Mouse (Mus musculus) c-Kit-positive CD71-positive TER-119-negative erythroid progenitor cells, embryonic 14.5 days (primary cell): ENCODE data around the gene Tcf7l2.

Experiments used
- DNase-seq: peaks from one replicate; pipeline ENCODE4 v3.0.0-alpha.2; 2013; ENCODE audit warnings: low read depth

The Tcf7l2 gene

GRCm38 (mm10) chr19:55794194-55794945, 52.8 kb downstream of the Tcf7l2 start:
- no peak for DNase-seq

- DNase-seq = no peak
Observed at GRCm38 (mm10) chr19:55794946-55795340, 53.3 kb downstream of the Tcf7l2 start.

GRCm38 (mm10) chr19:55795349-55795748, 53.7 kb downstream of the Tcf7l2 start:
- DNase-seq = no peak

- DNase-seq = no peak
Observed at GRCm38 (mm10) chr19:55797834-55798233, 56.2 kb downstream of the Tcf7l2 start.

GRCm38 (mm10) chr19:55799411-55799810, 57.8 kb downstream of the Tcf7l2 start:
- DNase-seq = no peak

GRCm38 (mm10) chr19:55800059-55800458, 58.4 kb downstream of the Tcf7l2 start:
- no peak for DNase-seq

- DNase-seq = no peak
Observed at GRCm38 (mm10) chr19:55803121-55803520, 61.5 kb downstream of the Tcf7l2 start.

- no peak for DNase-seq
Observed at GRCm38 (mm10) chr19:55803797-55804196, 62.2 kb downstream of the Tcf7l2 start.

- DNase-seq = no peak
Observed at GRCm38 (mm10) chr19:55804795-55805194, 63.2 kb downstream of the Tcf7l2 start.

- no peak for DNase-seq
Observed at GRCm38 (mm10) chr19:55806434-55807193, 65.0 kb downstream of the Tcf7l2 start.

- no peak for DNase-seq
Observed at GRCm38 (mm10) chr19:55807194-55808053, 65.8 kb downstream of the Tcf7l2 start.

- no peak for DNase-seq
Observed at GRCm38 (mm10) chr19:55808304-55808703, 66.7 kb downstream of the Tcf7l2 start.

- no peak for DNase-seq
Observed at GRCm38 (mm10) chr19:55809539-55809938, 67.9 kb downstream of the Tcf7l2 start.

GRCm38 (mm10) chr19:55812236-55812635, 70.6 kb downstream of the Tcf7l2 start:
- DNase-seq = no peak

GRCm38 (mm10) chr19:55815010-55815790, 73.6 kb downstream of the Tcf7l2 start:
- DNase-seq = no peak

- DNase-seq = no peak
Observed at GRCm38 (mm10) chr19:55816974-55817373, 75.4 kb downstream of the Tcf7l2 start.

GRCm38 (mm10) chr19:55820202-55820601, 78.6 kb downstream of the Tcf7l2 start:
- no peak for DNase-seq

GRCm38 (mm10) chr19:55825001-55825827, 83.6 kb downstream of the Tcf7l2 start:
- peak; percentile 24 for DNase-seq

GRCm38 (mm10) chr19:55825951-55826507, 84.4 kb downstream of the Tcf7l2 start:
- no peak for DNase-seq

GRCm38 (mm10) chr19:55827613-55828259, 86.1 kb downstream of the Tcf7l2 start:
- peak; percentile 23 for DNase-seq
